Mouse (Mus musculus) forebrain, embryonic 14.5 days (tissue): ENCODE results near the gene Adamts3. TPM values are rescaled to one million over a fixed set of nuclear protein-coding genes. Genes with fewer than 3 reads are reported as not detected.
A peak's percentile ranks its signal among the peaks of the same experiment; 100 is the strongest.

Experiments
- ATAC-seq: fragments of 200-750 bp; cut with Nextera tagmentation; 2 replicates; pipeline ENCODE4 v1.8.0; 2017; ENCODE audit warnings: mild to moderate bottlenecking, moderate library complexity
- DNase-seq: peaks from one replicate; pipeline ENCODE4 v3.0.0-alpha.2; 2015; ENCODE audit warnings: low spot score
- H3K27ac ChIP-seq: fragments of 300-500 bp; sonication (generic); 2 replicates; pipeline ENCODE4 v1.5.1; 2014; ENCODE audit warnings: low read depth, mild to moderate bottlenecking, control low read depth, low read length, moderate library complexity
- H3K27me3 ChIP-seq: fragments of 300-500 bp; sonication (generic); replicated peaks from 2 replicates; pipeline ENCODE4 v1.6.1; 2014; ENCODE audit warnings: low read length, control low read depth, mixed read lengths; ENCODE audit not compliant: control insufficient read depth, insufficient read depth
- H3K36me3 ChIP-seq: fragments of 300-500 bp; sonication (generic); 2 replicates; pipeline ENCODE4 v1.6.1; 2014; ENCODE audit warnings: low read length, control low read depth; ENCODE audit not compliant: control insufficient read depth, insufficient read depth
- H3K4me1 ChIP-seq: fragments of 300-500 bp; sonication (generic); 2 replicates; pipeline ENCODE4 v1.6.1; 2014; ENCODE audit warnings: antibody characterized with exemption, low read length, control low read depth; ENCODE audit not compliant: control insufficient read depth, insufficient read depth
- H3K4me2 ChIP-seq: fragments of 300-500 bp; sonication (generic); 2 replicates; pipeline ENCODE4 v1.6.1; 2014; ENCODE audit warnings: mild to moderate bottlenecking, control low read depth, low read length
- H3K4me3 ChIP-seq: fragments of 300-500 bp; sonication (generic); 2 replicates; pipeline ENCODE4 v1.5.1; 2014; ENCODE audit warnings: low read depth, low read length, control low read depth
- H3K9ac ChIP-seq: fragments of 300-500 bp; sonication (generic); 2 replicates; pipeline ENCODE4 v1.6.1; 2014; ENCODE audit warnings: mild to moderate bottlenecking, low read length, control low read depth, moderate library complexity
- H3K9me3 ChIP-seq: fragments of 300-500 bp; sonication (generic); replicated peaks from 2 replicates; pipeline ENCODE4 v1.6.1; 2016; ENCODE audit warnings: low read length, control low read depth, mixed read lengths; ENCODE audit not compliant: control insufficient read depth
- WGBS: fragments of 180-500 bp; shearing (Covaris S2); extraction: QIAGEN DNeasy Blood & Tissue Kit; methylation state at CpG from one replicate; pipeline ENCODE4 v1.1.7; 2014; 5-methylcytosine and 5-hydroxymethylcytosine counted together
- polyA plus RNA-seq: library from polyadenylated mRNA; unstranded; fragments of >200 nt; fragmentation: Nextera tagmentation; extraction: Ambion mirVana; gene quantifications from 2 replicates; pipeline ENCODE4 v1.2.1, GENCODE M21; 2014

The Adamts3 gene
- polyA plus RNA-seq, 1 experiment from 2014 or later: 14.6 TPM

- DNase-seq: no peak
- no peak for ATAC-seq
- no peaks in the 10 kb centered on the region for H3K4me1 ChIP-seq
- H3K27ac ChIP-seq: no peak overlapping the region
- H3K4me3 ChIP-seq: no peak overlapping the region
- H3K36me3 ChIP-seq: 0 out of 2 replicates have a peak, but pooled peaks cover 3% of the 10 kb centered on the region
- H3K27me3 ChIP-seq: no peaks in the 10 kb centered on the region
- WGBS: 62% methylated on average over 4 of the region's 4 CpGs
- H3K9me3 ChIP-seq: no peaks in the 10 kb centered on the region
- H3K9ac ChIP-seq: no peak overlapping the region
- H3K4me2 ChIP-seq: no peak overlapping the region
Observed at GRCm38 (mm10) chr5:89672950-89673349, 210.2 kb downstream of the Adamts3 start.

- no peaks in the 10 kb centered on the region for H3K4me1 ChIP-seq
- ATAC-seq (no peak), DNase-seq (no peak)
- H3K4me3 ChIP-seq: no peak overlapping the region
- H3K36me3 ChIP-seq: no peaks in the 10 kb centered on the region
- no peaks in the 10 kb centered on the region for H3K9me3 ChIP-seq
- no peak overlapping the region for H3K9ac ChIP-seq
- no peak overlapping the region for H3K27ac ChIP-seq
- no peak overlapping the region for H3K4me2 ChIP-seq
- 95% methylated on average over 1 of the region's 1 CpGs for WGBS
- no peaks in the 10 kb centered on the region for H3K27me3 ChIP-seq
Observed at GRCm38 (mm10) chr5:89654327-89654726, 228.8 kb downstream of the Adamts3 start.

GRCm38 (mm10) chr5:89653862-89654261, 229.3 kb downstream of the Adamts3 start:
- no peaks in the 10 kb centered on the region for H3K27me3 ChIP-seq
- H3K4me2 ChIP-seq: no peak overlapping the region
- ATAC-seq (no peak), DNase-seq (no peak)
- no peaks in the 10 kb centered on the region for H3K36me3 ChIP-seq
- no peaks in the 10 kb centered on the region for H3K4me1 ChIP-seq
- H3K27ac ChIP-seq: no peak overlapping the region
- no peak overlapping the region for H3K4me3 ChIP-seq
- 88% methylated on average over 2 of the region's 2 CpGs for WGBS
- H3K9ac ChIP-seq: no peak overlapping the region
- no peaks in the 10 kb centered on the region for H3K9me3 ChIP-seq

GRCm38 (mm10) chr5:89646940-89647339, 236.2 kb downstream of the Adamts3 start:
- no peak overlapping the region for H3K4me2 ChIP-seq
- no peak overlapping the region for H3K4me3 ChIP-seq
- H3K9me3 ChIP-seq: no peaks in the 10 kb centered on the region
- no peaks in the 10 kb centered on the region for H3K36me3 ChIP-seq
- H3K4me1 ChIP-seq: no peaks in the 10 kb centered on the region
- no peak overlapping the region for H3K9ac ChIP-seq
- H3K27me3 ChIP-seq: no peaks in the 10 kb centered on the region
- no peak overlapping the region for H3K27ac ChIP-seq
- DNase-seq (no peak), ATAC-seq (no peak)

DNA sequence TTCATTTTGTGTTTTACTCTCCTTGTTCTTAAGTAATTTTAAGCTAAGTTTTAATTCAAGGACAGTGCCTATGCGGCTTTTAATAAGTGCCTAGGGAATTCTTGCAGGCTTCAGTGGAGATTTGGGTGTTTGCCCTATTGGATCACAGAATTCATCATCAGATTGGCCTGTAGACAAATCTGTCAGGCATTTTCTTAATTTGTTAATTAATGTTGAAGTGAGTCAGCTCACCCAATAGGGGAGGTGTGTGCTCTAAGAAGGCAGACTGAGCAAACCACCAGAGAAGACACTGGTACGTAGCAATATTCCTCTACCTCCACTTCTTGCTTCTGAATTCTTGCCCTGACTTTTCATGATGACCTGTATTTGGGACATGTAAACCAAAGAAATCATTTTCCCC, 247.7 kb downstream of the Adamts3 start:
- Histone ChIP-seq H3K27me3 (no peaks in the 10 kb centered on the region), H3K27ac (no peak overlapping the region), H3K9me3 (no peaks in the 10 kb centered on the region), H3K36me3 (no peaks in the 10 kb centered on the region), H3K9ac (no peak overlapping the region), H3K4me3 (no peak overlapping the region), H3K4me2 (no peak overlapping the region), H3K4me1 (no peaks in the 10 kb centered on the region)
- peak; percentile 69 for DNase-seq
- 45% methylated on average over 2 of the region's 2 CpGs for WGBS
- peak; percentile 40; the same call in 1 of the 2 replicates for ATAC-seq

DNA sequence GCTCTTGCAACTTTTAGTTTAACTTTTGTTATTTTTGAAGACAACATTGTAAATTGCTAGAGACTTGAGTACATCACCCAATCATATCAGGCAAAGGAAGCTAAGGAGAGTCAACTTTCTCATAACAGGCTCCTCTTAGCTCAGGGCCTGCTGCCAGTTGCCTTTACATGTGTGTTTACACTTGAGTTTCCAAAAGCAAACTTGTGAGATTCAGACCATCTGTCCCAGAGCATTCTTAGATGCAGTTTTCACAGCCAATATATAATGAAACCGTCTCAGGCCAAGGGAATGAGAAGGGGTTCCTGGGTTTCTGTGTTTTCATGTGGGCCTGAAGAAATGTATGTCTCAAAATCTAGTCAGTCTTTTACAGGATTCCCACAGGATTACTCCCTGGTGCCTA, 251.5 kb downstream of the Adamts3 start:
- no peak overlapping the region for H3K27ac ChIP-seq
- H3K4me3 ChIP-seq: no peak overlapping the region
- no peaks in the 10 kb centered on the region for H3K9me3 ChIP-seq
- H3K36me3 ChIP-seq: no peaks in the 10 kb centered on the region
- DNase-seq (peak; percentile 88), ATAC-seq (peak; percentile 80; the same call in 1 of the 2 replicates)
- no peak overlapping the region for H3K9ac ChIP-seq
- H3K4me1 ChIP-seq: no peaks in the 10 kb centered on the region
- no peaks in the 10 kb centered on the region for H3K27me3 ChIP-seq
- H3K4me2 ChIP-seq: no peak overlapping the region
- 59% methylated on average over 1 of the region's 1 CpGs for WGBS
